Mouse (Mus musculus): ENCODE results near the gene Prkn.

The Prkn gene

DNA sequence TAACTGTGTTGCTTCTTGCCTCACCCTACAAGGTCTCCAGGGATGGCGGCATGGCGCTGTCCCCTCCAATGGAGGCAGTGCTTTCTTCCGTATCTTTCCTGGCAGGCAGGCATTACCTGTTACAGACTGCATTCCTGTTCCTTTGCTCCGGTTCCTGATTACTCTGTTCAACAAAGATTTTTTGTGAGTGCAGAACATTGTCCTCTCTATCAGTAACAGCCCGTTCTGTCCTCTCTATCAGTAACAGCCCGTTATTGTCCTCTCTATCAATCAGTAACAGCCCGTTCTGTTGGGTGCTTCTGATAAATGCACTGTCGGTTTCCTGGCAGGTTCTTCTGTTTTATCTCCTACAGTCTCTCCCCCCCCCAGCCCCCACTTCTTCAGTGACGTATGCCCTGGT is 1156.1 kb downstream of the Prkn start:
- DNase-seq, result no peak

DNA sequence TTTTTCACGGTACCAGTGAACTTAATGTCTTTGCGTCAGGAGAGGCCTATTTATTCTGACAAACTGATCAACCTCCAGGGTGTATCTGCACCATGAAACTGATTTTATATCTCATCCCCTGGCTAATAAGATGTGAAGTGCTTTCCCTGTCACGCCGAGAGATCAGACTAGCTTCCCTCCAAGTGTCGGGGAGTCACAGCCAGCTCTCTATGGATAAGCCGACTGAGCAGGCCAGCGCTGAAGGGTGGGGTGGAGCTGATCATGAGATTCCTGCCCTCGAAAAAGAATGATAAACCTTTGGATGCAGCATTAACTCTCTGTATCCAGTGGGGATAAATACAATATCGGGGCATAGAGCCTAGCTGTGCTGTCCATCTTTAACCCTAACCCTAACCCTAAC is 1160.1 kb downstream of the Prkn start:
- peak; percentile 30 for DNase-seq

DNA sequence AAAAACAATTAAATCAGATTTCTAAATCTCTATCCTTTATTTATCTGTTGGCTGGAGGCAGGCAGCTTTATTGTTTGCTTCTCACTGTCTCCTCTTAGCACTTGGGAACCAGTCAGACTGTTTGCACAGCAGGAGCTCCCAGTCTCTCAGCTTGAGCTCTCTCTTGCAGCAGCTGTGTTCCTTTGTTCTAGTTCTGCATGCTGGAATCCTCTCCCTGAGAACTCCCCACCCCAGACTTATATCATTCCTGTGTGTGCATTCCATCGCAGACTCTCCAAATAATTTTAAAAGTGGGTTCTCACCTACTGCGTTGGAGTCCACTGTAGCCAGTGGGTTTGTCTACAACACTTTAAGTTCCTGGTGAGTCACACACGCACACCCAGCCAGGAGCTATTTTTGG is 1181.1 kb downstream of the Prkn start:
- no peak for DNase-seq

DNA sequence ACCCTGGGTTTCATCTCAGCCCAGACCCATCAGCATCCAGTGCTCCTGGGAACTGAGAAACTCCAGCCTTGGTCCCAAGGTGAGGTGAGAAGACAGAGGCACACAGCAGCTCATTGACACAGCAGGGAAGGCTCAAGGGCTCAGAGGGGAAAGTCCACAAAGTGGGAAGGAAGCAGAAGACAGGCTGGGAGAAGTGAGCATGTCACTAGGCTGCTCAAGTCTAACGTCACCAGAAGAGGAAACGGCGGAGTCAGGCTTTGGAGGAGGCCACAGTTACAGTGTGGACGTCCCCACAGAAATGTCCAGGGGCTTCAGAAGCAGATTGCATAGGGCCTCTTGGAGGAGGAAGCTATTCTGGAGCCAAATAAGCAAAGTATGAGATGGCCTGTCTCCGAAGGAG is 1189.2 kb downstream of the Prkn start:
- DNase-seq, result no peak

DNA sequence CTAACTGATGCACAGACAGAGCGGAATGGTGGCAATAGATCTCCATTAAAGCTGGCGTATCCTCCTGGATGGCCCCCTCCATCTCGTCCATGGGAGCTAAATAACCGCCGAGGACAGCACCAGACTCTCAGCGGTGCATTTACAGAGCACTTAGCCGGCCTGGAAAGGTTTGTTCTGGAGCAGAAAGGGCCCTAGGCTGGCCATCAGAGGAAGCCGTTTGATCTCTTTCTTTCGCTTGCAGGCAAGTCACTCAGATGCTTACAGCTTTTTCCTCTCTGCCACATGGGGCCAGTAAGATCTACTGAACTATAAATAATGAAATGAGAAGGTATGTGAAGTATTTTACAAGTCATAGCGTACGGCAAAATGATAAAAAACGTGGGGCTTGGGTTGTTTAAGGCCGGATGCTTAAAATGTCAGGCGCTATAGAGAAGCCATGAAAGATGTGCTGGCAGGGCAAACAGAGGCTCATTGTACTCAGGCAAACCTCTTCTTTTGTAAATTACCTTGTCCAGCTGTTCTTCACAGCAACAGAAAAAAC is 1189.8 kb downstream of the Prkn start:
- DNase-seq, result peak; percentile 70

DNA sequence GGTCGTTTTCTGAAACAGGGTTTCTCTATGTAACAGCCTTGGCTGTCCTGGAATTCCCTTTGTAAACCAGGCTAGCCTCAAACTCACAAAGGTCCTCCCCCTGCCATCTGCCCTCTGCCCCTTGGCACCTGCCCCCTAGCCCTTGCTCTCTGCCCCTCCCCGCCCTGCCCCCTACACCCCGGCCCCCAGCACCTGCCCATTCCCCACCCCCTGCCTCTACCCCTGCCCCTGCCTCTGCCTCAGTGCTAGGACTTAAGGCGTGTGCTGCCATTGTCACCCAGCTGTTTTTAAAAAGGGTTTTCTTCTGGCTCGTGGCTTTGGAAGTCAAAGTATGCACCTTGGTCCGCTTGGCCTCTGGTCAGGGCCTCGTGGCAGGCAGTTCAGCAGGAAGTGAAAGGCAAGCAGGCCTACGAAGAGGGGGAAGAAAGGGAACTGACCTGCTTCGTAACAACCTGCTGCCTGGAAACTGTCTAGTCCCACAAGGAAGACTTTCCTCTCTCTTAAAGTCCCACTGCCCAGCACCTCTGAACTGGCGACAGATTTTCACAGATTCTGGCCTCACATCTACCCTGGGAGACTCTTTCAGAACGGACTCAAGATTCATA is 1190.5 kb downstream of the Prkn start:
- DNase-seq, result peak; percentile 36

DNA sequence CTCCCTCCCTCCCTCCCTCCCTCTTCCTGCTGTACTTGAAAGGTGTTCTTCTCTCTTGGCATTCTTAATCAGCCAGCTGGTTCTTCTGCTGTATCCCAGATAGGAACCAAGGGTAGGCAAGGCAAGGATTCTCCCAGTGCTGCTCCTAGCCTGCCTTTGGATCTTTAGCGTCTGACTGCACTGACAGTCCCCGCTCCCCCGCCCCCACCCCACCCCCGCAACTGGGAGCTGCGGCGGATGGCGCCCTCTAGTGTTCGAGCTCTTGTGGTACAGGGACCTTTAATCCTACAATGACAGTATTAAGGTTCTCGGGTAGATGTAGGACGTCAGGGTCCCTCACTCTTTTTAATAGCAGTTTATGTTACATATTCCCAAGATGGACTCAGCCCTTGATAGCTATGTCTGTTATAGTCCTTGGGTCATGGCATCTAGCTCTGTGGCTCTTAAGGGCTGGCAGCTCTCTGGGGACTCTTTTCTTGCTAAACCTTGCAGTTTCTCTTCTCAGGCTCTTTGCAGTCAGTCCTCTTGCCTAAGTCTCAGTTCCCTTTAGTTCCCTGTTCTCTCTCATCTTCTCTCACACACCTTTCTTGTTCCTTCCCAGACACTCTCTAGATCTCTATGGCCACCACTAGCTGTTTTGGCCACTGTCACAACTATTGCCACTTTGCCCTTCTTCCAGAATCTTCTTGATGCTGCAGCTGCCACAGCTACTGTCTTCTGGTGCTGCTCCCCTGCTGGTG is 1191.2 kb downstream of the Prkn start:
- peak; percentile 78 for DNase-seq

DNA sequence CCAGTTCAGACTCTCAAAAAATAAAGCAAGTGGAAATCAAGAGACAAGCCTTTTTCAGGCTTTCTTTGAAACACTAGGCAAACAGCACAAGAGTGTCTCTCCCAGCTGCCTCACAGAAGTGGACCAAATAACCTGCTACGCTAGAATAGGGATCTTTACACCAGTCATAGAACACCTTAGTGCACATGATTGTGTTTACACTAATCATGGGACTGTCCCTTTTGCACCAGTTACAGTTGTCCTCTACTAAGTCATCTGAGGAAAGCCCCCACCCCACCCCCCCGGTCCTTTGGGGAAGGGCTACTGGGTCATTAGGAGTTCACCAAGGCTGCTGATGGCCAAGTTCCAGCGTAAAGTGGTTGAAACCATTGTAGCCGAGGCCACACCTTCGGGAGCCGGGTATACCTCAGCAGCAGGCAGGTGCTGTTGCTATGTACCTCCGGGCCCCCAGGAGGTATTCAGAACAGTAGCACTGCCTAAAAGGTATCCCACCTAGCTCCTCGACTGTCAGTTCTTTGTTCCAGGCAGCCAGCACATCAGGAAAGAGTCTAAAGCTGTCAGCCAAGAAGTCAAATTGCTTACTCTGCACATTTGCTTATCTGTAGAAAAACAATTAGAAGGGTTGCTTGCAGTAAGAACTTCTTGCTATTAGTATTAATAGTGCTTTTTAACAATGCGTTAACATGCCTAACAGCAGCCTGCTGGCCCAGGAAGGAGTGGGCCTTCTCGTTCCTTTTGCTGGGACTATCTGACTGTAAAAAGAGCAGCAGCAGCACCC is 1192.0 kb downstream of the Prkn start:
- no peak for DNase-seq

DNA sequence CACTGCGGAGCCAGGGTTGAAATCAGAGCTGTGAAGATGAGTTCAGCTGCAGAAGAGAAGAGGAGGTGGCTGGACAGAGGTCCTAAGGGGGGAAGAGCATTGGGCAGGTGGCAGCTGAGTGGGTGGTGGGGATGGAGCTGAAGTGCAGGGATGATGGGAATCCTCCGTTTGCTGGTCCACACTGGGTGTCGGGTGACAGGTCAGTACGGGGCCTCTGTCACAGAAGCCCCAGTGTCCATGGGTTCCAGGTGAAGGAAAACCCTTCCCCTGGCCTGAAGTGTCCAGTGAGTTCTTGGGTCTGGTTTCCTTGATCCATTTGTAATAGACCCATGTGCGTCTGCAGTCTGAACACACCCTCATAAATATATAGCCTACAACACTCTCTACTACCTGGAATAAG is 1195.2 kb downstream of the Prkn start:
- DNase-seq, result no peak

DNA sequence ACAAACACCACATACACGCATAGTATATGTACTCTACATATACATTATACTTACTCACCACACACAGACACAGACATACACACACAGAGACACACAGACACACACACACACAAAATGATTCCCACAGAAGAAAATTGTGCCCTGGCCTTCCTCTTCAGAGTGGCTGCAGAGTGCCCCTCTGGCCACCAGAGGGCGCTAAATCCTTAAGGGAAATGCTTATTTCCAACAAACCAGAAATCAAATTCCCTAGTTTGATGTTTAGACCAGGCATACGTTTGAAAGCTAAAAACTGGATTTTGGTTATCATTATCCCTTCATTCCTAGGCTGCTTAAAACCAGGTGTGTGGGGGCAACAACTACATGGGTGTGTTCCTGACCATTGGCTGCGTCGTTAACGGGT is 1196.0 kb downstream of the Prkn start:
- DNase-seq, result peak; percentile 71

DNA sequence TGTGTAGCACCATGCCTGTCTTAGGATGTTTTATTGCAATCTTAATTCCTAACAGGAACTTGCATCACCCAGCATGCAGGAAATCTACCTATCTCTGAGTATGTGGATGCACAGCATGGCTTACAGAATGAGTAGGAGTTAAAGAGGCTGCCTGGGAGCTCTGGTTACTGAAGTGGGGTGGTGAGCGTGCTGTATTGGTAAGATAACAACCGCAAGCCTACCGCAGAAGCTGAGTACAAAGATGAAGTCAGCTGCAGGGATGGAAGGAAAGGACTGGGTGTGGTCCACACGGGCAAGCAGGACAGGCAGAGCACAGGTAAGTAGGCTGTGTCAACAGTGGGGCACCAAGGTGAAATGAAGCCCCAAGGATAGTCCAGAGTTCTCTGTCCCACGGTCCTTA is 1196.9 kb downstream of the Prkn start:
- no peak for DNase-seq

DNA sequence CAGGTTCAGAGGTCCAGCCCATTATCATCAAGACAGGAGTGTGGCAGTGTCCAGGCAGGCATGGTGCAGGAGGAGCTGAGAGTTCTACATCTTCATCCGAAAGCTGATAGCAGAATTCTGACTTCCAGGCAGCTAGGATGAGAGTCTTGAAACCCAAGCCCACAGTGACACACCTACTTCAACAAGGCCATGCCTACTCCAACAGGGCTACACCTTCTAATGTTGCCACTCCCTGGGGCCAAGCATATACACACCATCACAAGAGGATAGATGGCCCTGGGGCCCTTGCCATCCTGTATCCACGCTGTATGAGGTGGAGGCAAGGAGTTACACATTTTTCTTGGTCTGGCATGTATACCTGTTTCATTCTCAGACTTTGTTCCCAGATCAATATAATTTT is 1197.4 kb downstream of the Prkn start:
- DNase-seq, result no peak

DNA sequence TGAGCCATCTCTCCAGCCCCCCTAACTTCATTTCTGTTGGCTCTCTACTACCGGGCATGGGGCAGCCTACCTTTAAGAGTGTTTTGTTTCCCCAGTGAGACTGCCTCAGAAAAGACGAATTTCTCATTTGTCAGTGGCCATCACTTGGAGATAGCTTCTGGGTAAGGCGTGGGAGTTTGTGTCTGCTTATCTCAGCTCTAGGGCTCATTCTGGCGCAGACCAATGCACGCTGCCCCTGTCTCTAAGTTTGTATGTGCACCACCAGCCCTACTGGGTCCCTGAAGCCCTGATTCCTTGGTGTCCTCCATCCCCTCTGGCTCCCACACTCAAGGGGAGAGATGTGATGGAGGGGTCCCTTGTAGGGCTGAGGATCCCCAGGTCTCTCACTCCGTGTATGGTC is 1198.3 kb downstream of the Prkn start:
- no peak for DNase-seq

DNA sequence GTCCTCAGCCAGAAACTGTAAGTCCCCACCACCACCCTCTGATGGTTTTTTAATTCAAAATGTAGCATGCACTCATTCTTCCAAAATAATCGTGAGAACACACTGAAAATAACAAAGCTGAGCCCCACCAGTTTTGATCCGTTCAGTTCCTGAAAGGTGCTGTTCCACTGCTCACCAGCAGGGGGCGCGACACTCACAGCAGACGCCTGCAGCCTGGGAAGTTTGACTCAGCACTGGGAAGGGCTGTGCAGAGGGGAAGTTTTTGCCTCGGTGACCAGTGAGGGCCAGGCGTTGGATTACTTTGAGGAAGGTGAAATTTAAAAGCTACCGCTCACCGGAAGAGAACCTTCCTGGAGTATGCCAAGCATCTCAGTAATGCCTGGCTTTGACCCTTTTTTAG is 1199.0 kb downstream of the Prkn start:
- peak; percentile 81 for DNase-seq

DNA sequence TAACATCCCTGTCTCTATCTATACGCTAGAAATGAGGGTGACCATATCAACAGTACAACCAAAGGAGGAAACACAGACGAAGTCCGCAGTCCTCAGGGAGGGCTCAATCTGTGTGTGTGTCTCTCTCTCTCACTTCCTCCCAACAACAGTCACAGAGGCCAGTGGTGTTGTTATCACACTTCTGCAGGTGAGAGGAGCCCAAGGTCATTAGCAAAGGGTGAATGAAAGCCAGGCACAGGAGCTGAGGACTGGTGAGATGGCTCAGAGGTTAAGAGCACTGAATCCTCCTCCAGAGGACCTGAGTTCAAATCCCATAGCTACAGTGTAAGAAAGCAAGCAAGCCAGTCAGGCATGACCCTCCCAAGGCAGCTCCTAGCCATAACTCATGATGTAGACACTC is 1199.7 kb downstream of the Prkn start:
- no peak for DNase-seq

DNA sequence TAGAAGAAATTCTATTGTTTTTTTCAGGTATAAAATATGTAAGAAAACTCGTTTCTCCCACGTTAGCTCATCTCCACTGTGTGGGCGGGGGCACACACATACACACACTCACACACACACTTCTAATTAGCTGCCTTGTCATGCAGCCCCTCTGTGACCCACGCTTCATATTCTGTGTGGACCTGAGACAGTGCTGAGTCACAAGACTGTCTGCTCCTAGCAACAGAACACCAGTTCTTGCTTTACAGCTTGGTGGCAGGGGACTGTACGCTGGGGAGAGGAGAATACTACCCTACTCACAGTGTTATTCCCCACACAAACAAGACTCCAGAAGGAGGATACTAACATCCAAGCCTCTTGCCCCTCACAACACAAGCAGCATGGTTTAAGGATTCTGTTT is 1200.4 kb downstream of the Prkn start:
- DNase-seq, result no peak

DNA sequence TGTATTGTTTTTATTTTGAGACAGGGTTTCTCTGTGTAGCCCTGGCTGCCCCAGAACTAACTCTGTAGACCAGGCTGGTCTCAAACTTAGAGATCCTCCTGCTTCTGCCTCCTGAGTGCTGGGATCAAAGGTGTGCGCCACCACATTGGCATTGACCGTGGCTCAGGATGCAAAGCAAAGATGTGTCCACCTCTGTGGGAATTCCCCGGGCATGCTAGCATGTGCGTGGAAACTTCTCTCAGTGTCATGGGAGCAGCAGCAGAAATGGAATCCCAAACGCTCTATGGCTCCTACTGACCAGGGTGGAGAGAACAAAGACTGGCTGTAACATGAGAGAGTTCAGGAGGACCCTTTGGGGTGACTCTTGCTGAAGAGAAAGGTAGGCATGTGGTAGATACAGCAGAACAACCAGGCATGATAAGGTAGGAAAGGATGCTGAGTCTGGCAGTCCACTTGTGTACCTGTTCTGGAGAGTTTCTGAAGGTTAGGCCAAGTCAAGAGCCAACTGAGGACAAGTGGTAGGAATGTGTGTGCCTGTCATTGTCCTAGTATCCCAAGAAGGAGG is 1201.0 kb downstream of the Prkn start:
- DNase-seq, result no peak

DNA sequence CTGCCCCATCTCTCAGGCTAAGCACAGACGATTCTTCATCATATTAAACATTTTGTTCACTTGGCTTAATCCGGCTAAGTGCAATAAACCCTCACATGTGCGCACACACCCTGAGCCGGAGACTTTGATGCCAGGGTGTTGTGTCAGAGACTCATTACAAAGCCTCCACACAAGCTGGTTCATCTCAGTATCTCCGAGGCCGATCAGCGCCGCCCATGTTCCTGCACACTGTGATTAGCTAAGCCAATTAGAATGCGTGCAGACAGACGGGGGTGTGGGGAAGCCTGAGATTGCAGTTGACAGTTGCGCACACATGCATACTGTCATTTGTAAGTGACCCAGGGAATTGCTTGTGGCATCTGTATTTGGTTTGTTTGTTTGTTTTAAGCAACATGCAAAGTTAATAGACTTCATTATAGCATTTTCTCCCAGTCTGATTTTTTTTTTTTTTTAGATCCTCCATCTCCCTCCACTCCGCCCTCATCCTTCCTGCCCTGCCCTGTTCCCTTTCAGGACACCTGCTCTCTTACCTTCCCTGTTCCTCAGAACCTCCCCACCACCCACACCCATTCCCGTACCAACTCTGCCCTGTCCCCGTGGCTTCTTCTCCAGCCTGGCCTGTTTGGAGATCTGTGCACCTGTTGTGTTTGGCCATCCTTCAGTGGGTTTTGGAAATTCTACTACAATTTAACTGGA is 1202.5 kb downstream of the Prkn start:
- peak; percentile 89 for DNase-seq

DNA sequence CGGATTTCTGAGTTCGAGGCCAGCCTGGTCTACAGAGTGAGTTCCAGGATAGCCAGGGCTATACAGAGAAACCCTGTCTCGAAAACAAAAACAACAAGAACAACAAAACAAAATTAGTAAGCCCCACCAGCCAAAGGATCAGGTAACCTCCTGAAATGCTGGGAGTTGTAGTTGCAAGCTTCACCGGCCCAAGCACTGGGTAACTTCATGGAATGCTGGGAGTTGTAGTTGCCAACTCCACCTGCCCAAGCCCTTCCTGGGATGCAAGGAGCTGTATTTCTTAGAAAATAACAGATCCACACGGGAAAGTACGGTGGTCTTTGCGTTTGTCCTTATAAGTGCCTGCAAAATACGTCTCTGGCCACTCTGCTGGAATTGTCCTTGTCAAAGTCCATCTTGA is 1204.0 kb downstream of the Prkn start:
- DNase-seq, result no peak

DNA sequence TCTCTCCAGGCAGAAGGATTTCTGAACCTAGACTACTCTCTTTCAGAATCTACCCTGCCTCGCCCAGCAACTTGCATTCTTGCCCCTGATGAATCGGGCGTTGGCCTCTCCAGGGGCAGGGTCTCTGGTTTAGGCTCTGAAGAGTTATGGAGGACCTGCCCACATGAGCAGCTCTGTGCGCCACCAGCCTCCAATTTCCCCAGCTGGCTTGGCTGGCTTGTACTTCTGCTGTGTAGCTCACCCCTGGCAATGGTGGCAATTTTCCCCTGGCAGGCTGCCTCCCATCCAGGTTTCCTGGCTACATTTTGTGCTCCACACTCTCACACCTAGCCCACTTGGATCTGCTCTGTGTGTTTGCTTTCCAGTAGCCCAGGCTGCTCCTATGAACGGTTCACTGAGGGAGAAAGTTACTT is 1205.7 kb downstream of the Prkn start:
- no peak for DNase-seq

DNA sequence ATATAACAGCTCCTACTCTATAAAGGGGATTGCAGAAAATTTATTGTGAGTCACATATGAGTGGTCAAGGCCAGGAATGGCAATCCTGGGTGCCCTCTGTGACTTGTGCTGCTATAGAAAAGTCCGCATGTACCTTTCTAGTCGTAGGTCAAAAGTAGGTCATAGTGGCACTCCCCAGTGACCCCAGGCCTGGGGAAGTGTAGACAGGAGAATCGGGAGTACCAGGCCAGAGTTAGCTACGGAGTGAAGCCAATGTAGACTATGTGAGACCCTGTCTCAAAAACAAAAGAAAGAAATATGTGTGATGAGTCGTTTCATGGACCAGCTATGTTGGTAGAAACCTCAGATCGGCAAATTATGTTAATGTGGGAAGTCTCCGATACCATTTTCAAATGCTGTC is 1206.8 kb downstream of the Prkn start:
- DNase-seq, result no peak

DNA sequence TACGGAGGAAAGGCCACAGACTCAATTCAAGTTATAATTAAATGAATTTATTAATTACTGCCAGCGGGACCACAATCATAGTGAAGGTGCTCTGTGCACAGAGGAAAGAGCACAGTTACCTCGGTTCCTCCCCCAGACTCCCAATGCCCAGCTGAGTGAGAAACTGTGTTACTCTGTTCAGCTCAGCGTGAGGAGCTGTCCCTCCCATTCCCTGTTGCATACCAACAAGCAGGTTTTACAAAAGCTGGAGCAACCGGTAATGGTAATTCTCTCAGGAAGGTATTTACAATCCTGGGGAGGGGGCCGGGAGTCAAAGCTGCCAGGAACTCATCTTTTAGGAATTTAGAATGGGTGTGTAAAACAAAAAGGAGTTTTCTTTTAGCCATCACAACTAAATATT is 1207.3 kb downstream of the Prkn start:
- no peak for DNase-seq

Data from retina, postnatal 1 day (tissue).